Mouse (Mus musculus) adrenal gland, postnatal 14 days (tissue): ENCODE results near the gene Clrn2. TPM values are rescaled to one million over a fixed set of nuclear protein-coding genes. Genes with fewer than 3 reads are reported as not detected.

Source experiments
- DNase-seq: peaks from one replicate; pipeline ENCODE4 v3.0.0; 2021; ENCODE audit warnings: mixed read lengths
- total RNA-seq: library from RNA; stranded (reverse); gene quantifications from 2 replicates; pipeline ENCODE4 v1.2.3, GENCODE M21; 2021

Gene Clrn2
- total RNA-seq, 1 experiment from 2014 or later = not detected

DNA sequence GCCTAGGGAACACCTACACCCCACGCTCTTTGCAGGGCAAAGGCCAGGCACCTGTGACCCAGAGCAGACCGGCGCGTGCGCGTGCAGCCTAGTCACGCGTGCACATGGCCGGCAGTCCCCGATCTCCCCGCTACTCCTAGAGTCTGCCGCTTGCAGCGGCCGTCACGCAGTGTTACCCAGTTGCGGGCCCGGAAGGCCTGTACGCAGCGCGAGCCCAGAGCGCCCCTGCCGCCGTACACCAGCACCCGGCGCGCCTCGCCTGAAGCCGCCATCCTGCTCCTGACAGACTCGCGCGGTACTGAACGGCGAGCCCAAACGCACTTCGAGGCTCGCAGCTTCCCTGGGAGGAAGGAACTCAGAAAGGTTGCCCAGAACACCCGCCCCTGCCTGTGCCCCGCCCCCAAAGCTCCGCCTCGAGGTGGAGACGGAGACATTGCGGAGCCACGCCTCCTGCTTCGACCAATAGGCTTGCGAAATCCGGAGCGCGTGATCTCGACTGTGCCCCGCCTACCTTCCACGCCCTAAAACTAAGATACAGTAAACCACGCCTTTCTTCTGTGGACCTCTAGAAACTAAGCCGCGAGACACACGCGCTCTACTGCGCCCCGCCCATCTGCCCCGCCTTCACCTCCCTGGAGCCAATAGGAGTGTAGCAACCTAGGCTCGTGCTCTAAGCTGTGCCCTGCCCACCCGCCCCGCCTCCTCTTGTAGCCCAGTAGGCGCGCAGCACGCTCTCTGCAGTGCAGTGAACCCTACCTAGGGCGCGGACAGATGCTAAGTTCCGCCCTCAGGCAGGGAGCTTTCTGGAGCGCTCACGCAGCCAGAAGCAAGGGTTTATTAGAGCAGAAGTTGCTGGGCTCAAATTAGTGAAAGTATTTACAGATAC, 3.5 kb upstream of the Clrn2 start, which contains the start of gene Qdpr:
Gene Qdpr (minus strand): TSS at position 406 of the 886 bp plus-strand sequence.
- DNase-seq = peak; percentile 99

DNA sequence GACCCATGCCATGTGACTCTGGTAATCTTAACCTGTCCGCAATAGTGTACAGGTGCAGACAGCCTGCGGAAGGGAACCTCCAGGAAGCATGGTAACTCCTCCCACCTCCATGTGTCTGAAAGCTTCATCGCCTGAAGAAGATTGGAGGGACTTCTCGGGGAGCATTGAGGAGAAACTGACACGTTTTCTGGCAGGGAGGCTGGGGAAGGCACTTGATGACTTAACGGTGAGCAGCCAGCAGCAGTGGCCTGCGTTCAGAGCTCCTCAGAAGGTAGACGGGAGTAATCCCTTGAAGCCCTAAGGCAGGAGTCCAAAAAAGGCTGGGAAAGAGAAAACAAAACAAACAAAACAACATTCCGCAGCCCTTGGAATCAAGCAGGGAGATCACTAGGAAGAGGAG, 905 bp downstream of the Clrn2 start:
- no peak for DNase-seq

DNA sequence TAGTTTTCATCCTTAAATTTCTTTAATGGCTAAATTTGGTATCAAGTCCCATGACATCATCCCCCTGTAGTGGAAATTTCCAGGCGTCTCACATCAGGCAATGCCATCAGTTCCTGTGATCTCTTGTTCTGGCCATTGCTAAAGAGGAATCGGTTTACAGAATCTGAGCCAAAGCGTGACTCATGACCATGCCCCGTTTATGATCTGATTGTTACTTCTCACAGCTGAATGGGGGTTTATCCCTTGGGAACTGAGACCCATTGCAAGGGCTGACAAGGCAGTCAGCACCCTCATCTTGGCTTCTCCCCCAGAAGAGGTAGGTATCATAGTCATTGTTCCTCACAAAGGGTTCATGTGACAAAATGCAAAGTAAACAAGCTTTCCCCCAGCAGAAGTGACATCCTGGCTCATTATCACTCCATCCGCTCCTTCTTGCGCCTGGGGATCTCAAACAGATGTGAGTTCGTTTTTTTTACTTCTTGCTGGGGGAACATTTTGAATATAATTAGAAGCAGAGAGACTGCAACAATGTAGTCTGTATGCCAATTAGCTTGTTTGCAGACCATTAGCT, 19.4 kb downstream of the Clrn2 start:
- DNase-seq = peak; percentile 42

DNA sequence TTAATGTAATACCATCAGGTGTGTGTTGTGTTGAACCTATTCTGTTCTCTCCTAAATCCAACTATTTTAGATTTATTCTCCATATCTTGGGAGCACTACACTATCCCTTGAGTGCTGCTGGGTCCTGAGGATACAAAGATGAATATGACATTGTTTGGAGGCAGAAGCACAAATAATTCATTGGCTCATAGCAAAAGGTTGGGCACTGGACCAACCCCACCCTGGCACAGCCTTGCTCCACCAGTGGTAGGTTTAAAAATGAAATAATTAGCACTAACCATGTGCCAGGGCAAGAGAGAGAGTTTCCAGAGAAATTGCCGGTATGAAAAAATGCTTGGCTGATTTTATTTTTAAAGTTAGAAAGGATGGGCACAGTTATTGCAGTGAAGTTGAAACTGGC, 20.0 kb downstream of the Clrn2 start:
- no peak for DNase-seq

DNA sequence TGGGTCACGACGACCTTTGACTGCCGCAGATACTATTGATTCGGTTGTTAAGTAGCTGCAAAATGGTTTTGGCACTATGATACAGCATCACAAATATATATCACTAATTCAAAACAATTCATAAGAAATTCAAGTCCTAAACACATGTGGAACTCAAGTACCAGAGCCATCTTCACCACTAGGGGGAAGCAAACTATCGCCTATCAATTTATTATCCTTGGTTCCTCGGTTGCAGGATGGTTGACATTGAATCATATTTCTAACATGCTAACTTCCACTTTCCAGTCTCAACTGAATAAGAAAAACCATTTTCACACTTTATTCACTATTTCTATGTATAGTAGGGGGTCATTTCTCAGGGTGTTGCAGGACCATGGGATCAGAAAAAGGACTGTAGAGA, 20.7 kb downstream of the Clrn2 start:
- DNase-seq = peak; percentile 63

DNA sequence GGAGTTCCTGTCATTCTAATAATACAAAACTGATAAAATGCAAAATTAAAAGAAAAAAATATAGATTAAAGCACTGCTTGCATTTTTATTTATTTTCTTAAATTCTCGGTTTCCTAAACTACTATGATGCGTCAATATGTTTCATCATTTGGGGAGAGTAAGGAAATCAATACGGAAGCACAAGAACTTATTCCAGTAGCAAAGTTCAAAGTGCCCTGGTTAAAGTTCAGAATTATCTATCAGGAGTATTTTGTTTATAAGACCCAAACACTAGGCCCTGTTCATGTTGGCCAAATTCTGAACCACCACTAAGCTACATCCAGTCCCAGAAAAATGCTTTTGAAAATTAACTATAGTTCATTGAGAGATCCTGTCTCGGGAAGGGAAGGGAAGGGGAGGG, 21.2 kb downstream of the Clrn2 start:
- DNase-seq = no peak

DNA sequence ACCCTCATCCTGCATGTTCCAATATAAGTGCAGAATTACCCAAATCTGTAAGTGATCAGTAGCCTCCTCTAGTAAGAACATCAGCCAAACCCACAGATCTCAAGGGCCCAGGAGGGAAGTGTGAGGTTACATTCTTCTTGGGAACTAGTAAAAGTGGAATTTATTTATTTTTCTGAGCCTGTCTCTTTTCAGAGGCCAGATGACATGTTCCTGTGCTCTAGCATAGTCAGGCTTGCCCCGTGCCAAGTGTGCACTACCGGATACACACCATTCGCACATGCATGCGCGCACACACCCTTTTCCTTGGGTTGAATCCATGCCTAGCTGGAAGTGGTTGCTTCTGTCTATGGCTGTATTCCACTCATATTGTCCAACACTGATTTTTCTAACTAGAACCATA, 22.2 kb downstream of the Clrn2 start:
- DNase-seq = no peak

DNA sequence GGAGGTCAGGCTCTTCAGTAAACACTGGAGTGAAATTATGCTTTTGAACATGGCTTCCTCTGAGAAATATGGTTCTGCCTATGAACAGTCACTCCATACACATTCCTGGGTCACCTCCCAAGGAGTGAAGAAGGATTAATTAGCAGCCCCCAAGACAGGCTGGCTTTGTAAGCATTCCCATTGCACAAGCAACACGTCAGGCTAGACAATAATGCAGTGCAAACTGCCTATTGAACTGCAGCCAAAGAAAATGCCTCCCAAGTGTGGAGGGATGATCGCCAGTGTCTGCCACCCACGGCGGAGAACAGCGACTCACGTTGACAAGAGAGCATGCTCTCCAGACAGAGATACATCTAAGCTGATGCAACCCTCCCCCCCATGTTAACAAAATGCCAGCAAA, 22.7 kb downstream of the Clrn2 start:
- DNase-seq = no peak

DNA sequence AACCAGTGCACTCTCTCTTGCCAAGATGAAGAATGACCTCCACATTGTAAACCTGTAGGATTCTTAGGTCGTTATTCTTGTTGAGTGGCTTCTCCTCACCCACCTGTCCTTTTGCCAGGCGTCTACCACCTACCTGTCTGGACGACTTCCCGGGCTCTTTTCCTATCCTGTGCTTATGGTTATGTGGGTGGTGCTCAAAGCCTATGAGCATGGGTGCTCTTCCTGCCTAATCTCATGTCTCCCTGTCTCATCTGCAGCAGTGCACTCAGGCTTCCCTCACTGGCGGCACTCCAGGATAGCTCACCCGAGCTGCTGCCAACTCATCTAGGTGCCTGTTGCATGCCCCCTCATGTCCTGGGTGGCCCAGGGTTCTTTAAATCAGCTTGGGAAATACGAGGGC, 24.1 kb downstream of the Clrn2 start:
- DNase-seq = no peak

DNA sequence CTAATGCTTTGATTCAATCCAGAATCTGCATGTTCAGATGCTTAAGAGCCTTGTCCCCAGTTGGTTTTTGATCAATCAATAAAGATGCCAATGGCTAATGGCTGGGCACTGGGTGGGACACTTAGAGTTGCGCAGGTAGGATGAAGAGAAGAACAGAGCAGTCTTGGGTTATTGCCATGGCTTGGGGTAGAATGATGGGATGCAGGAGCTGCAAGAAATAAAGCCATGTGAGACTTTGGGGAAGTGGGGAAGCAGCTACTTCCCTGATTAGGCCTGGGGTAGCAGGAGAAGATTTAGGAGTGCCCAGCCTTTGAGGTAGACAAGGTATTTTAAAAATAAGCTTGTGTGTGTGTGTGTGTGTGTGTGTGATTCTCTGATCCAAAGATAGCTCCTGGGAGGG, 26.5 kb downstream of the Clrn2 start:
- no peak for DNase-seq

DNA sequence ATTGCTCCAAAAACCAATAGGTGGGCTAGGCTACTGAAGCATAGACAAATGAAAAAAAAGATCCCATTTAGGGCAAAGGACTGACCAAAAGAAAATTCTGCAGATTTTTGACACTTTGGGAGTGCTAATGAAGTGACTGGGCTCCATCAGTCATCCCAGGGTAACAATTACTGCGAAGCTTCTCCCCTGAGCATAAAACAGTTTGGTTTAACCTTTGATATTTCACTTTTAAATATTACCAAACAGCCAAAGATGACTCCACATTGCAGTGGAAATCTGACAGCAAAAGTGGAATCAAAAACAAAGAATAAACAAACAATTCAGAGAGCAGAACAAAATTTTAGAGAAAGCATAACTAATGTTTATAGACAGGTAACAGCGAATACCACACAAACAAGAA, 27.6 kb downstream of the Clrn2 start:
- no peak for DNase-seq

DNA sequence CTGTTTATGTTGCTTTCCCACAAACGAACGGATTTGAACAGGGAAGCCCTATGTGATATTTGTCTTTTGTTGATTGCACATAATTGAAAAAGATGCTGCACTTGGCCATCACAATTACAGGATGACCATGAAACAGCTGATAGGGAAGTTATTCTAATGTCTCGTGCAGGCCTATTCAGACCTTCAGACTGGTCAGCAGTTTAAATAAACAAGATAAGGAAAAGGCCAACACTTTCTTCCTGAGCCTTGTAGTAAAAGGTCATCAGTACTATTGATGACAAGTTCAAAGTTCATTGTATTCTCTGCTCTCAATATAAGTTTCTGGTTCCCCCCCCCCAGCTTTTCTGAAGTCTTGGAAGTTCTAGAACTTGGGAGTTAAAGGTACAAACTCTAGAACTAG, 29.1 kb downstream of the Clrn2 start:
- no peak for DNase-seq

DNA sequence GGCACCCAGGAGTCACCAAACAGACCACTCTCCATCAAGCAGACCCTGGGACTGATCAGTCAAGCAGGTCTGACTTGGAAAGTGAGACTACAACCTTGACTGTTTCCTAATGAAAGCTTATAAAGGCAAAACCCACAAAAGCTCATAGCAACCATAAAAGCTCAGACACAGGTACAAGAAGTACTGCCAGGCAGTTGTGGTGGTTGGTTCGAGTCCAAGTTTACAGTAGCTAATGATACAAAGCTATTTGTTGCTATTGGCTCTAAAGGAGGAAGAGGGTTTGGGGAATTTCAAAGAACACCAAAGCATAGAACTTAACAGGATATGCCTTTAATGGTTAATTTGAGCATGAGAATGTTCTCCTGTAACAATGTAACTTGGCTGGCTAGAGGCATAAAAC, 30.1 kb downstream of the Clrn2 start:
- no peak for DNase-seq

DNA sequence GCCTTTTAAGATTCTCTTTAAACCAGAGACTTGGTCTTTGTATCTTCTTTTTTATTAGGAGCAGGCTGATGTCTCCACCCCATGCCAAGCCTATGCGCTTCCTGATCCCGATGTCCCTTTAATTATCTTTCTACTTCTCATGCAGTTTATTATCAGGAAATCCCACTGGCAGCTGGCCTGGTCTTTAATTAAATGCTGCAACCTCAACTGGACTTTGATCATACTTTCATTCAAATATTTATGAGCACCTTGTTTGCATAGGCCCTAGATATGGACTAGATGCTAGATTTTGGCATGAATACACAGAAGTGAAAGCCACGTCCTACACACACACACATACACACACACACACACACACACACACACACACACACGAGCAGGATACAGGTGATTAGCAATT, 38.2 kb downstream of the Clrn2 start:
- no peak for DNase-seq

DNA sequence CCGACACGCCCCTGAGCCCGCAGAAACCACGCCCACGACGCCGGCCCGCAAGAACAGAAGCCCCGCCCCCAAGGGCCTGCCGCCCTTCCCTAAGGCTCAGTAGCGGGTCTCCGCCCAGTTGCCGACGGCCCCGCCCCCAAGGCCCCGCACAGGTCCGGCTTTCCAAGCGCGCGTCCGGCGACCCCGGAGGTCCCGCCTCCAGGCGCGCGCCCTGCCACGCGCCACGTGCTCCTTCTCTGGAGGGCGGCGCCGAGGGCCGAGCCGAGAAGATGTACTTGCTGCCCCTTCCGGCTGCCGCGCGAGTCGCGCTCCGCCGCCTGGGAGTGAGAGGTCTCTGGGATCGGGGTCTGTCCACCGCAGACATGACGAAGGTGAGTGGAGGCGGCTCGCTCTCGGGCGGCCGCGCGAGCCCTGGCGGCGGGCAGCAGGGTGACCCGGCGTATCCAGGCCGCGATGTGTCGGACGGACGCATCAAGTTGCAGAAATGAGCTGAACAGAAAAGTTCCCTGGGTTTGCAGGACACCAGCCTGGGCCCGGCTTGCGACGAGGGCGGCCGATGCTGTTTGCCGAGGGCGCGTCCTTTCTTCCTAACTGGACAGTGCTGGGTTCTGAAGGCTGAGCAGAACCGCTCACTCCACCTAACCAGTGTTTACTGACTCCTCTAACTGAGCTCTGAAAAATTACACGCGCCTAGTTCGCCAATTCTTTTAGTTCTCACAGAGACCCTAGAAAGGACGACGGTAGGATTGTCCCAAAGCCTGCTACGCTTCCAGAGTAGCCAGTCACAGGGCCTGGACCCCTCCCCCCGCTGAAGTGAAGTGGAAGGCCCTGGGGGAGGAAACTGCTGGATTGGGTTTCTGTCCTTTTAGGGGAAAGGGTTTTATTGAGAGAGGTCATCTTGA, 39.9 kb downstream of the Clrn2 start, which contains the start of gene Lap3:
Gene Lap3 (plus strand): TSS at position 184 of the 902 bp plus-strand sequence.
- DNase-seq = peak; percentile 100

DNA sequence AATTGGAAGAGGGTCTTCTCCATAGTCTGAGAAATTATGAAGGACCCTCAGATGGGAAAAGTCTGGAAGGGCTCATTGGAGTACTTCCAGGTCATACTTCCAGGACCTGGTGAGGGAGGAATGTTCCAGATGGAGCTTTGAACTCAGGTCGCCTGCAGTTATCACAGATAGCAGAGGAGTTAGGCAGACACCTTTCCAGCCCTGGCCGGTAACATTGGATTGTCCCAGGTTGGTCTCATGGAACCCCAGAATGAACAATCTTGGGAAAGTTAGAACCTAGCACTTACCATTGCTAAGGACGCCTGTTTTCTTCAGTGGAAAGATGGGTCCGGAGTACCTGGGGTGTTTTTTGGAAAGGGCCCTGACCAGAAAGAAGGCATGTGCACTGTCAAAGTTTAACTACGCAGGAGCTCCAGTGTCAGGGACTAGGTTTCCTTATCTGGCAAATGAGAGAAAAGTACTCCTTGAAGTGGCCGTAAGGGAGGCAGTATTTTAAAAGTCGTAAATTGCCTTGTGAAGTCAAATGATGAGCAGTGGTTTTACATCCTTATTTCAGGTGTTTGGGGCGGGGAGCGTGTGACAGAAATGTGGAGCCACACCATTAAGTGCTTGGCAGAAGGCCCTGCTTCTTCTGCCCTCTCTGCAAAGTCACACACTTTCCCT, 40.7 kb downstream of the Clrn2 start:
- no peak for DNase-seq

DNA sequence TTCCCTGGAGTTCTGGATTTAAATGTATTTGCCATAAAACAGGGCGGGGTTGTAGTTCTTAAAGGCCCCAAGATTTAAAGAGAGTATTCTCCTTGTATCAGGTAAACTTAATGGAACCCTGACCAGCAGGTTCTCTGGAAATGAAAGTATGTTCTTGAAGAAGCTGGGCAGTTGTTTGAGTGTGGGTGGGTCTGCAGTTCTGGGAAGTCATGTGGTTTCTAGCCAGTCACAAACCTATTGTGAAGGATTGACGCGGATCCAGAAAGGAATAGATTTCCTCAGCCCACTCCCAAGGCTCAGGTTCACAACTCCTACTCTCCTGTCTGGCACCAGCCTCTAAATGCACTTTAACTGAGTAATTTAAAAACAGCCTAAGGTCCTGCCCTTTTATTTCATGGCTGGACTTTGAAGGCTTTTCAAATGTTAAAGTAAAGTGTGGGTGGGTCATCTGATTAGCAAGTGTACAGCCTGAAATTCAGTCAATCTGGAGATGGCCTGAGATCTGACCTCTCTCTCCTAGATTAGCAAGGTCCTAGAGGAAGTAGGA, 42.0 kb downstream of the Clrn2 start:
- no peak for DNase-seq

DNA sequence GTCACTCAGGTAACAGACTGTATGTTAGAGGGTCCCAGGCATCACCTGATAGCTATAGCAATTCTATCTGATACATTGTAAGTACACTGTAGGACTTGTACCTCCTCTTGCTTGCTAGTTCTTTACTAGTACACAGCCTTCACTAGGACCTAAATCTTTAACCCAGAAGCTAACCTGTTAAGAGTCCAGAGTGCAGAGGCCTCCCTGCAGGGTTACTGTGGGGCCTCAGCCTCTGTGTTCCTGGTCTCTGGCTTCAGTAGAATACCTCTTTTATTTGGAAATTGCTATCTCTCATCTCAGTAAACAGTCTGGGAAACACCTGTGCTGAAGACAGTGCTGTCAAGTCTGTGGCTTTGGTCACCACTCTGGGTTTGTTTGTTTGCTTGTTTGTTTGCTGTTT, 42.5 kb downstream of the Clrn2 start:
- DNase-seq = no peak

DNA sequence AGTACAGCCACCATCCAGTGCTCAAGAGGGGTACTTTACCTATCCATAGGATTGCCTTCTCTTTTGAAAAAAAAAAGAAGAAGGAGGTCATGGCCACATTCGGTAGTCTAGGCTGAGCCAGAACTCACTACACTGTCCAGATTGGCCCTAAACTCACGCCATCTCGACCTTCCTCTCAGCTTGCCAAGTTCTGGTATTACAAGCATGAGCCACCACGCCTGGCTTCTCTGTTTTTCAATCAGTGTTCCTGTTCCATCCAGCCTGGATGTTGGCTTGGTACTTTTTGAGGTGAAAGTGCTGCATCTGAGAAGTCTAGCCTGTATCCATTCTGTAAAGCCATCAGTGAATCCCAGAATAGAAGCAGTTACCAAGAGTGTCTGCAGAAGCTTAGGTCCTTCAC, 42.9 kb downstream of the Clrn2 start:
- DNase-seq = no peak

DNA sequence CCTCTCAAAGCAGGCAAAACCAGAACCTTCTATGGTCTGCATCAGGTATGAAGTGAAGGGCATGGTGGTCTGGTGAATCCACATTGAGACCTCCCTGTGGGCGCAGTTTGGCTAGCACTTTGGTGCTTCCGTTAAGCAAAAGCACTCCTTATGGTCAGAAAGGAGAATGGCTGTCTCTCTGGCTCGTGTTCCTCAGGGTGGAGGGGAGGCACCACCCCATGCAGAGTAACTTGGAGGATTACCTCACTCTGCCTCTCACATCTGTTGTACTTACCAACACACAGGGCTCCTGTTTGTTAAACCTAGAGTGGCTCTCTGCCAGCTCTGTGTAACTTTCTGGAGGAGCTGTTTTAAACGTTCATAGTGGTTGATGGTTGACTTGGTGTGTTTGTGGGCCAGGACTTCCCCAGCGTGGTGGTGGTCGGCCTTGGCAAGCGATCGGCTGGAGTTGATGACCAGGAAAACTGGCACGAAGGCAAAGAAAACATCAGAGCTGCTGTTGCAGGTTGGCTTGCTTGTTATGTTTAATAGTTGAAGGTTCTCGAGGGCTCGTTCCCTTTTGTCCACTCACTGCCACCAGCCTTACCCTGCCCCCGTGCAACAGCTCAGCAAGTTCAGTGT, 43.5 kb downstream of the Clrn2 start:
- DNase-seq = no peak

DNA sequence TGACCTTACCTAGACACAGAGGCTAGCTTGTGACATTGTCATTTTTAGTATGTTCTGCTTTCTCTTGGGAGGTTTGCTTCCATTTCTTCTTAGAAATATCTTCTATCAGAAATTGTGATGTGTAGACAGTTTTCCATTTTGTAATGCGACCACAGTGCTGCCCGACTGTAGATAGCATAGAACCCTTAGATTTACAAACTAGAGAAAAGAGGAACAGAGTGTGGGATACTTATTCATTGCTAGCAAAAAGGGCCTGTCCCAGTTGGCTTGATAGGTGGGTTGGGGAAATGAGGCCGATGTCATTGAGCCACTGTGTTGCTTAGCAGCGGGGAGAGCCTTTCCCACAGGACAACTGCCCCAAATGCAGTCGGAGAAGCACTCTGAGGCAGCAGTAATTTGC, 44.0 kb downstream of the Clrn2 start:
- no peak for DNase-seq

DNA sequence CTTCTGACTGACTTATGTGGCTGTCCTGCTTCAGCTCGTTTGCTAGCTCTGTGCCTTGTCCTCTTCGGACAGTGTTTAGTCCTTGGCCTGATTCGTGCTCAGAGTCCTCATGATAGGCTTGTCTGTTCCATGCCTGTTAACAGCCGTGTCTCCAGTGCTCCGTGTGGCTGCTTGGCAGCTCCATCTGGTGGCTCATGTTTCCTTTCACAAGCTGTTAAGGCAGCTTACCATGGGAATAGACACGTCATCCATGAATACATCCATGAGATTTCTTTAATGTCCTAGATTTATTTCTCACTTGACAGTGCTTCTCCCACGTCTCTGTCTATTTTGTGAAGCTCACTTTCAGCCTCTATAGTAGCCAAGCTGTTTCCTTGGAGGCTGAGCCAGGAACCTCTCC, 56.5 kb downstream of the Clrn2 start:
- DNase-seq = no peak
